Mouse (Mus musculus): ENCODE data around the gene Ngef. TPM values are rescaled to one million over a fixed set of nuclear protein-coding genes. Genes with fewer than 3 reads are reported as not detected.

Ngef gene
- total RNA-seq, 1 experiment, result 1.2 TPM

- Histone ChIP-seq H3K36me3 (ENCODE audit: control insufficient read depth, insufficient read depth, low read length, poor library complexity, severe bottlenecking) (no peaks in the 10 kb centered on the region), H3K4me3 (ENCODE audit: insufficient read depth in 1 of 2, low read depth in 1 of 2, low read length in 2 of 2, poor library complexity in 1 of 2, severe bottlenecking in 1 of 2) (no peak overlapping the region), H3K4me1 (ENCODE audit: control insufficient read depth in 2 of 2, insufficient read depth in 2 of 2, low read length in 2 of 2, poor library complexity in 1 of 2) (peaks cover 0 to 3% of the 10 kb centered on the region in 2 experiments; a peak in 2 of 4 replicates), H3K9me3 (ENCODE audit: control insufficient read depth, insufficient read depth, low read depth, low read length) (no peaks in the 10 kb centered on the region), H3K27ac (ENCODE audit: insufficient read depth, low read depth, low read length, poor library complexity, severe bottlenecking) (no peak overlapping the region), H3K9ac (ENCODE audit: insufficient read depth, low read depth, low read length, poor library complexity, severe bottlenecking) (no peak overlapping the region)
- in situ Hi-C loops (cut with MboI; ENCODE audit: low sequenced_read_pairs in 2 of 2, unreplicated experiment in 2 of 2), result no loop called here
- no peak for DNase-seq (ENCODE audit: low read depth, low spot score)
- no peak for TF ChIP-seq CHD2 (IDR thresholded peaks at IDR 0.05; ENCODE audit: low read depth, low read length)
- no peak for TF ChIP-seq MAFK (IDR thresholded peaks at IDR 0.05; ENCODE audit: insufficient read depth, low read depth, low read length)
- TF ChIP-seq HCFC1 (IDR thresholded peaks at IDR 0.05; ENCODE audit: borderline replicate concordance, insufficient read depth, low read length), result no peak
- no peak for TF ChIP-seq ZC3H11A (IDR thresholded peaks at IDR 0.05; ENCODE audit: borderline replicate concordance, low read depth, low read length)
- no peak for TF ChIP-seq ZNF384 (IDR thresholded peaks at IDR 0.05; ENCODE audit: low read depth, low read length)
Measured at GRCm38 (mm10) chr1:87605296-87605695, 31.6 kb upstream of the Ngef start.

- no peak overlapping the region for H3K4me3 ChIP-seq (ENCODE audit: insufficient read depth in 1 of 2, low read depth in 1 of 2, low read length in 2 of 2, poor library complexity in 1 of 2, severe bottlenecking in 1 of 2)
- in situ Hi-C loops (cut with MboI; ENCODE audit: low sequenced_read_pairs in 2 of 2, unreplicated experiment in 2 of 2), result no loop called here
- no peak for DNase-seq (ENCODE audit: low read depth, low spot score)
- H3K9me3 ChIP-seq (ENCODE audit: control insufficient read depth, insufficient read depth, low read depth, low read length), result no peaks in the 10 kb centered on the region
- H3K9ac ChIP-seq (ENCODE audit: insufficient read depth, low read depth, low read length, poor library complexity, severe bottlenecking), result no peak overlapping the region
- H3K4me1 ChIP-seq (ENCODE audit: control insufficient read depth in 2 of 2, insufficient read depth in 2 of 2, low read length in 2 of 2, poor library complexity in 1 of 2), result no peaks in the 10 kb centered on the region
- H3K27ac ChIP-seq (ENCODE audit: insufficient read depth, low read depth, low read length, poor library complexity, severe bottlenecking), result no peak overlapping the region
- TF ChIP-seq MAFK (IDR thresholded peaks at IDR 0.05; ENCODE audit: insufficient read depth, low read depth, low read length), result no peak
- H3K36me3 ChIP-seq (ENCODE audit: control insufficient read depth, insufficient read depth, low read length, poor library complexity, severe bottlenecking), result no peaks in the 10 kb centered on the region
Measured at GRCm38 (mm10) chr1:87603389-87603788, 29.7 kb upstream of the Ngef start.

- H3K27ac ChIP-seq (ENCODE audit: insufficient read depth, low read depth, low read length, poor library complexity, severe bottlenecking), result no peak overlapping the region
- no peak overlapping the region for H3K9ac ChIP-seq (ENCODE audit: insufficient read depth, low read depth, low read length, poor library complexity, severe bottlenecking)
Measured at GRCm38 (mm10) chr1:87601801-87602200, 28.1 kb upstream of the Ngef start.

GRCm38 (mm10) chr1:87600533-87600932, 26.9 kb upstream of the Ngef start:
- H3K4me3 ChIP-seq (ENCODE audit: insufficient read depth in 1 of 2, low read depth in 1 of 2, low read length in 2 of 2, poor library complexity in 1 of 2, severe bottlenecking in 1 of 2), result no peak overlapping the region
- no peak overlapping the region for H3K27ac ChIP-seq (ENCODE audit: insufficient read depth, low read depth, low read length, poor library complexity, severe bottlenecking)
- H3K9me3 ChIP-seq (ENCODE audit: control insufficient read depth, insufficient read depth, low read depth, low read length), result no peaks in the 10 kb centered on the region
- in situ Hi-C loops (cut with MboI; ENCODE audit: low sequenced_read_pairs in 2 of 2, unreplicated experiment in 2 of 2), result no loop called here
- H3K4me1 ChIP-seq (ENCODE audit: control insufficient read depth in 2 of 2, insufficient read depth in 2 of 2, low read length in 2 of 2, poor library complexity in 1 of 2), result no peaks in the 10 kb centered on the region
- H3K36me3 ChIP-seq (ENCODE audit: control insufficient read depth, insufficient read depth, low read length, poor library complexity, severe bottlenecking), result no peaks in the 10 kb centered on the region
- TF ChIP-seq ZNF384 (IDR thresholded peaks at IDR 0.05; ENCODE audit: low read depth, low read length), result no peak
- no peak for TF ChIP-seq ZC3H11A (IDR thresholded peaks at IDR 0.05; ENCODE audit: borderline replicate concordance, low read depth, low read length)
- no peak for TF ChIP-seq CHD2 (IDR thresholded peaks at IDR 0.05; ENCODE audit: low read depth, low read length)
- no peak for TF ChIP-seq MAFK (IDR thresholded peaks at IDR 0.05; ENCODE audit: insufficient read depth, low read depth, low read length)
- TF ChIP-seq HCFC1 (IDR thresholded peaks at IDR 0.05; ENCODE audit: borderline replicate concordance, insufficient read depth, low read length), result no peak
- H3K9ac ChIP-seq (ENCODE audit: insufficient read depth, low read depth, low read length, poor library complexity, severe bottlenecking), result no peak overlapping the region
- DNase-seq (ENCODE audit: low read depth, low spot score), result no peak

More at GRCm38 (mm10) chr1:87601801-87602200, 28.1 kb upstream of the Ngef start:
- no peaks in the 10 kb centered on the region for H3K4me1 ChIP-seq (ENCODE audit: control insufficient read depth in 2 of 2, insufficient read depth in 2 of 2, low read length in 2 of 2, poor library complexity in 1 of 2)
- no peak for DNase-seq (ENCODE audit: low read depth, low spot score)
- H3K9me3 ChIP-seq (ENCODE audit: control insufficient read depth, insufficient read depth, low read depth, low read length), result no peaks in the 10 kb centered on the region
- no peak overlapping the region for H3K4me3 ChIP-seq (ENCODE audit: insufficient read depth in 1 of 2, low read depth in 1 of 2, low read length in 2 of 2, poor library complexity in 1 of 2, severe bottlenecking in 1 of 2)
- TF ChIP-seq ZC3H11A (IDR thresholded peaks at IDR 0.05; ENCODE audit: borderline replicate concordance, low read depth, low read length), result no peak
- TF ChIP-seq CHD2 (IDR thresholded peaks at IDR 0.05; ENCODE audit: low read depth, low read length), result no peak
- no peak for TF ChIP-seq HCFC1 (IDR thresholded peaks at IDR 0.05; ENCODE audit: borderline replicate concordance, insufficient read depth, low read length)
- TF ChIP-seq MAFK (IDR thresholded peaks at IDR 0.05; ENCODE audit: insufficient read depth, low read depth, low read length), result no peak
- no peak for TF ChIP-seq ZNF384 (IDR thresholded peaks at IDR 0.05; ENCODE audit: low read depth, low read length)
- in situ Hi-C loops (cut with MboI; ENCODE audit: low sequenced_read_pairs in 2 of 2, unreplicated experiment in 2 of 2), result no loop called here
- H3K36me3 ChIP-seq (ENCODE audit: control insufficient read depth, insufficient read depth, low read length, poor library complexity, severe bottlenecking), result no peaks in the 10 kb centered on the region

DNA sequence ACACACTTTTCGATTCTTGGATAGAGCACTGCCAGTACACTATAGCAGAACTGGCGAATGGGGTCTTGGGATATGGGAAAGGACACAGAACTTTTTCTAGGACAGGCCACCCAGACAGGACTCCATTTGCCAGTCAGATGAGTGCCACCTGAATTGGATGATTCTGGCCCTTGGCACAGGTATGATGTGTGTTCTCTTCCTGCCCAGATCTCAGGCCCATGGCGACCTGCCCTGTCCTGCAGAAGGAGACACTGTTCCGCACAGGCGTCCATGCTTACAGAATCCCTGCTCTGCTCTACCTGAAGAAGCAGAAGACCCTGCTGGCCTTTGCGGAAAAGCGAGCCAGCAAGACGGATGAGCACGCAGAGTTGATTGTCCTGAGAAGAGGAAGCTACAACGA, 21.0 kb upstream of the Ngef start:
- in situ Hi-C loops (cut with MboI; ENCODE audit: low sequenced_read_pairs in 2 of 2, unreplicated experiment in 2 of 2), result no loop called here
- Histone ChIP-seq H3K27ac (ENCODE audit: insufficient read depth, low read depth, low read length, poor library complexity, severe bottlenecking) (no peak overlapping the region), H3K36me3 (ENCODE audit: control insufficient read depth, insufficient read depth, low read length, poor library complexity, severe bottlenecking) (no peaks in the 10 kb centered on the region), H3K9me3 (ENCODE audit: control insufficient read depth, insufficient read depth, low read depth, low read length) (no peaks in the 10 kb centered on the region), H3K4me3 (ENCODE audit: insufficient read depth in 1 of 2, low read depth in 1 of 2, low read length in 2 of 2, poor library complexity in 1 of 2, severe bottlenecking in 1 of 2) (no peak overlapping the region), H3K9ac (ENCODE audit: insufficient read depth, low read depth, low read length, poor library complexity, severe bottlenecking) (no peak overlapping the region), H3K4me1 (ENCODE audit: control insufficient read depth in 2 of 2, insufficient read depth in 2 of 2, low read length in 2 of 2, poor library complexity in 1 of 2) (no peaks in the 10 kb centered on the region)
- no peak for DNase-seq (ENCODE audit: low read depth, low spot score)
- TF ChIP-seq HCFC1 (IDR thresholded peaks at IDR 0.05; ENCODE audit: borderline replicate concordance, insufficient read depth, low read length) (no peak), ZC3H11A (IDR thresholded peaks at IDR 0.05; ENCODE audit: borderline replicate concordance, low read depth, low read length) (no peak), MAFK (IDR thresholded peaks at IDR 0.05; ENCODE audit: insufficient read depth, low read depth, low read length) (no peak), ZNF384 (IDR thresholded peaks at IDR 0.05; ENCODE audit: low read depth, low read length) (no peak), CHD2 (IDR thresholded peaks at IDR 0.05; ENCODE audit: low read depth, low read length) (no peak)
